Mouse (Mus musculus) MEL (cell line): ENCODE data around the gene Syt8. TPM values are rescaled to one million over a fixed set of nuclear protein-coding genes. Genes with fewer than 3 reads are reported as not detected.

Source experiments
- DNase-seq: peaks from one replicate; pipeline ENCODE4 v3.0.0; 2011; ENCODE audit warnings: low read depth, low spot score
- H3K27ac ChIP-seq: 2 replicates; pipeline ENCODE4 v1.5.1; 2012; ENCODE audit warnings: low read depth, mild to moderate bottlenecking, control low read depth, low read length, moderate library complexity; ENCODE audit not compliant: control insufficient read depth
- H3K27me3 ChIP-seq, 2 experiments: fragments of 150-350 bp in 1 of 2; sonication (generic) in 1 of 2; 2 replicates each; pipeline ENCODE4 v1.6.1; 2012; ENCODE audit warnings: low read length in 2 of 2, mild to moderate bottlenecking in 2 of 2, improper control_type of control experiment in 1 of 2, moderate library complexity in 1 of 2; ENCODE audit not compliant: insufficient read depth in 2 of 2, control insufficient read depth in 1 of 2
- H3K36me3 ChIP-seq, 2 experiments: 2 replicates each; pipeline ENCODE4 v1.6.1; 2012 to 2014; ENCODE audit warnings: low read length in 2 of 2, improper control_type of control experiment in 1 of 2, inconsistent platforms in 1 of 2, mild to moderate bottlenecking in 1 of 2; ENCODE audit not compliant: insufficient read depth in 2 of 2, control insufficient read depth in 1 of 2
- H3K4me1 ChIP-seq, 2 experiments: fragments of 150-350 bp in 1 of 2; sonication (generic) in 1 of 2; 2 replicates each; pipeline ENCODE4 v1.6.1; 2012; ENCODE audit warnings: low read length in 2 of 2, improper control_type of control experiment in 1 of 2, mild to moderate bottlenecking in 1 of 2; ENCODE audit not compliant: insufficient read depth in 2 of 2, control insufficient read depth in 1 of 2
- H3K4me3 ChIP-seq, 2 experiments: fragments of 150-350 bp in 1 of 2; sonication (generic) in 1 of 2; 2 replicates each; pipeline ENCODE4 v1.5.1; 2012; ENCODE audit warnings: low read depth in 2 of 2, low read length in 2 of 2, mild to moderate bottlenecking in 2 of 2, moderate library complexity in 2 of 2, control low read depth in 1 of 2, improper control_type of control experiment in 1 of 2; ENCODE audit not compliant: control insufficient read depth in 1 of 2, insufficient read depth in 1 of 2
- H3K79me2 ChIP-seq: 2 replicates; pipeline ENCODE4 v1.6.1; 2012; ENCODE audit warnings: mild to moderate bottlenecking, low read length, moderate library complexity; ENCODE audit not compliant: control insufficient read depth, poor library complexity, insufficient read depth
- H3K9ac ChIP-seq: 2 replicates; pipeline ENCODE4 v1.6.1; 2012; ENCODE audit warnings: low read depth, mild to moderate bottlenecking, control low read depth, low read length, moderate library complexity; ENCODE audit not compliant: control insufficient read depth, poor library complexity, severe bottlenecking
- H3K9me3 ChIP-seq: fragments of 150-350 bp; sonication (generic); replicated peaks from 2 replicates; pipeline ENCODE4 v1.6.1; 2012; ENCODE audit warnings: mild to moderate bottlenecking, low read length, improper control_type of control experiment, moderate library complexity; ENCODE audit not compliant: insufficient read depth
- CHD1 ChIP-seq: IDR thresholded peaks from 2 replicates; pipeline ENCODE4 v1.6.1; 2012; ENCODE audit warnings: low read depth, mild to moderate bottlenecking, inconsistent platforms, low read length, improper control_type of control experiment
- CHD2 ChIP-seq: IDR thresholded peaks from 2 replicates; pipeline ENCODE4 v1.6.1; 2011; ENCODE audit warnings: low read length, improper control_type of control experiment
- E2F4 ChIP-seq: IDR thresholded peaks from 2 replicates; pipeline ENCODE4 v1.6.1; 2011; ENCODE audit warnings: low read depth, low read length, improper control_type of control experiment, borderline replicate concordance
- ELF1 ChIP-seq: IDR thresholded peaks from 2 replicates; pipeline ENCODE4 v1.6.1; 2014; ENCODE audit warnings: low read depth, mild to moderate bottlenecking, inconsistent platforms, low read length, improper control_type of control experiment, moderate library complexity
- GABPA ChIP-seq: IDR thresholded peaks from 2 replicates; pipeline ENCODE4 v1.6.1; 2012; ENCODE audit warnings: low read depth, mild to moderate bottlenecking, inconsistent platforms, low read length, improper control_type of control experiment, moderate library complexity
- JUND ChIP-seq: IDR thresholded peaks from 2 replicates; pipeline ENCODE4 v1.6.1; 2011; ENCODE audit warnings: low read depth, mild to moderate bottlenecking, improper control_type of control experiment, low read length
- KAT2A ChIP-seq: conservative IDR thresholded peaks from 2 replicates; pipeline ENCODE4 v1.6.1; 2012; ENCODE audit warnings: low read depth, low read length, improper control_type of control experiment, inconsistent platforms
- MAFK ChIP-seq: IDR thresholded peaks from 2 replicates; pipeline ENCODE4 v1.6.1; 2011; ENCODE audit warnings: low read depth, mild to moderate bottlenecking, low read length, improper control_type of control experiment, borderline replicate concordance
- MXI1 ChIP-seq: IDR thresholded peaks from 2 replicates; pipeline ENCODE4 v1.6.1; 2011; ENCODE audit warnings: mild to moderate bottlenecking, low read depth, low read length, improper control_type of control experiment
- MYB ChIP-seq: IDR thresholded peaks from 2 replicates; pipeline ENCODE4 v1.6.1; 2011; ENCODE audit warnings: mild to moderate bottlenecking, low read depth, low read length, improper control_type of control experiment
- MYC ChIP-seq: IDR thresholded peaks from 2 replicates; pipeline ENCODE4 v1.6.1; 2011; ENCODE audit warnings: low read depth, mild to moderate bottlenecking, low read length, improper control_type of control experiment, moderate library complexity
- NRF1 ChIP-seq: IDR thresholded peaks from 2 replicates; pipeline ENCODE4 v1.6.1; 2014; ENCODE audit warnings: low read depth, mild to moderate bottlenecking, inconsistent platforms, low read length, improper control_type of control experiment, moderate library complexity; ENCODE audit not compliant: poor library complexity, insufficient read depth, severe bottlenecking
- POLR2A ChIP-seq, 2 experiments: IDR thresholded peaks; 2 replicates each; pipeline ENCODE4 v1.6.1; 2011 to 2012; ENCODE audit warnings: low read length in 2 of 2, mild to moderate bottlenecking in 2 of 2, control low read depth in 1 of 2, improper control_type of control experiment in 1 of 2, low read depth in 1 of 2, moderate library complexity in 1 of 2; ENCODE audit not compliant: control insufficient read depth in 1 of 2, insufficient read depth in 1 of 2, poor library complexity in 1 of 2
- POLR2AphosphoS2 ChIP-seq: IDR thresholded peaks from 2 replicates; pipeline ENCODE4 v1.6.1; 2011; ENCODE audit warnings: low read length, improper control_type of control experiment
- RCOR1 ChIP-seq: IDR thresholded peaks from 2 replicates; pipeline ENCODE4 v1.6.1; 2012; ENCODE audit warnings: low read depth, mild to moderate bottlenecking, inconsistent platforms, low read length, improper control_type of control experiment
- SIN3A ChIP-seq: IDR thresholded peaks from 2 replicates; pipeline ENCODE4 v1.6.1; 2012; ENCODE audit warnings: low read length, improper control_type of control experiment, inconsistent platforms
- TAL1 ChIP-seq: IDR thresholded peaks from 2 replicates; pipeline ENCODE4 v1.6.1; 2012; ENCODE audit warnings: mild to moderate bottlenecking, inconsistent platforms, low read length, moderate library complexity, mixed read lengths
- UBTF ChIP-seq: IDR thresholded peaks from 2 replicates; pipeline ENCODE4 v1.6.1; 2012; ENCODE audit warnings: low read depth, mild to moderate bottlenecking, inconsistent platforms, low read length, improper control_type of control experiment, moderate library complexity, borderline replicate concordance; ENCODE audit not compliant: insufficient read depth
- USF1 ChIP-seq: IDR thresholded peaks from 2 replicates; pipeline ENCODE4 v1.6.1; 2014; ENCODE audit warnings: low read depth, mild to moderate bottlenecking, inconsistent platforms, low read length, improper control_type of control experiment, moderate library complexity
- USF2 ChIP-seq, 2 experiments: IDR thresholded peaks; 2 replicates each; pipeline ENCODE4 v1.6.1; 2011 to 2012; ENCODE audit warnings: improper control_type of control experiment in 2 of 2, low read length in 2 of 2, borderline replicate concordance in 1 of 2, inconsistent platforms in 1 of 2, low read depth in 1 of 2, mild to moderate bottlenecking in 1 of 2; ENCODE audit not compliant: insufficient read depth in 1 of 2
- ZKSCAN1 ChIP-seq: IDR thresholded peaks from 2 replicates; pipeline ENCODE4 v1.6.1; 2012; ENCODE audit warnings: low read depth, mild to moderate bottlenecking, inconsistent platforms, low read length, improper control_type of control experiment, moderate library complexity
- ZMIZ1 ChIP-seq: IDR thresholded peaks from 2 replicates; pipeline ENCODE4 v1.6.1; 2012; ENCODE audit warnings: low read depth, mild to moderate bottlenecking, inconsistent platforms, low read length, improper control_type of control experiment, moderate library complexity
- polyA plus RNA-seq, 2 experiments: library from polyadenylated mRNA; stranded (reverse) in 1 of 2; unstranded in 1 of 2; fragments of >175 nt in 1 of 2; fragments of >200 nt in 1 of 2; gene quantifications; 2 replicates each; pipeline versions ENCODE4 v1.2.1 to v1.2.4; 2012; ENCODE audit warnings: low replicate concordance in 2 of 2, low read depth in 1 of 2; ENCODE audit not compliant: insufficient read length in 2 of 2, insufficient read depth in 1 of 2, missing spikeins in 1 of 2
- total RNA-seq: library from RNA; depleted of rRNA; stranded (reverse); fragments of 300-350 nt; gene quantifications from 2 replicates; pipeline ENCODE4 v1.2.3, GENCODE M21; 2012

The Syt8 gene
- total and polyA plus RNA-seq, 3 experiments, result not detected

DNA sequence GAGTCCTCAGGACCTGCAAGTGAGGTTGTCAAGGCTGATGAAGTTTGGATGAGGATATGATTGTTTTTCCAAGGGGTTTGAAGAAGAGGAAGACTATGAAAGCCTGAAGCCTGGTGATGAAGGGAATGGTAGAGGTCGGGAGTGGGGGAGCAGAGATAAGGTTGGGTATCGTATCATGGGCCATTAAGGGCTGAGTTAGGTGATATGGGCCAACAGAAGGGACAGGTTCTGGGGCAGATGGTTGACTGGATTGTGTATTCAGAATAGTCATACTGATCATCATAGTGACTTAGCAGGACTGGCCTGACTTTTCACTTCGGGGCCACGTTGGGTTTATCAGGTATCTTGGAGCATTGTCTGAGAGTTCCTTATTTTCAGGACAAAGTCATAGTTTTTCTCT is 39.2 kb upstream of the Syt8 start (continued):
- no peak for TF ChIP-seq POLR2A (IDR thresholded peaks at IDR 0.05; ENCODE audit: control insufficient read depth in 1 of 2, insufficient read depth in 1 of 2, low read depth in 1 of 2, low read length in 2 of 2, poor library complexity in 1 of 2)
- TF ChIP-seq MAFK, result no peak
- no peak for TF ChIP-seq KAT2A
- TF ChIP-seq MYB, result no peak
- TF ChIP-seq ELF1, result no peak
- TF ChIP-seq RCOR1, result no peak
- TF ChIP-seq USF2 (IDR thresholded peaks at IDR 0.05; ENCODE audit: borderline replicate concordance in 1 of 2, insufficient read depth in 1 of 2, low read depth in 1 of 2, low read length in 2 of 2), result no peak
- TF ChIP-seq NRF1, result no peak
- TF ChIP-seq, all 39 proteins: peak for 6

DNA sequence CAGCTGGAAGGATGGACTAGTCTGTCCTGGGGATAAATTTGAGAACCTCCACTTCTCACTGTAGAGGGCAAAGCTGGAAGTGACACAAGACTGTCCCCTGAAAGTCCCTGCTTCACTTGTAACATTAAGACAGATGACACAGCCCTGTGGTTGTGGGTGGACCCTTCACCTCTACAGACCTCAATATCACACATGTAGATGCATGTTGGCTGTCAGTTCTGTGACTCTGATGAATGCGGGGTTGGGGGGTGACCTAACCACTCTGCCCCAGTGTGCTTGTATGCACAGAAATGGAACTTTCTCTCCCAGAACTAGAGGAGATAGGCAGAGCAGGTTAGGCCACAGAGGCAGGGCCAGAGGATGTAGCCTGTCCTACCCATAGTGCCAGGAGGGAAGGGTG is 38.0 kb upstream of the Syt8 start:
- no peak overlapping the region for H3K4me3 ChIP-seq
- H3K4me1 ChIP-seq, result peaks cover 29 to 63% of the 10 kb centered on the region in 2 experiments
- no peaks in the 10 kb centered on the region for H3K27me3 ChIP-seq
- no peak overlapping the region for H3K27ac ChIP-seq
- peaks cover 0 to 43% of the 10 kb centered on the region in 2 experiments; a peak in 2 of 4 replicates for H3K36me3 ChIP-seq
- TF ChIP-seq CHD2 (no peak), GABPA (no peak), TAL1 (no peak), JUND (no peak), NRF1 (no peak), CHD1 (no peak), UBTF (no peak), POLR2A (IDR thresholded peaks at IDR 0.05; ENCODE audit: control insufficient read depth in 1 of 2, insufficient read depth in 1 of 2, low read depth in 1 of 2, low read length in 2 of 2, poor library complexity in 1 of 2) (no peak), ELF1 (no peak), ZMIZ1 (no peak), MXI1 (no peak), SIN3A (no peak), POLR2AphosphoS2 (no peak), E2F4 (no peak), ZKSCAN1 (no peak), MYC (no peak), USF1 (no peak)
- no peaks in the 10 kb centered on the region for H3K79me2 ChIP-seq
- no peak for DNase-seq
- no peaks in the 10 kb centered on the region for H3K9me3 ChIP-seq
- H3K9ac ChIP-seq, result no peak overlapping the region
